Mouse (Mus musculus): ENCODE data around the gene Rab19.
"Not testable (repeated sequence)": the region's sequence is repeated elsewhere in the genome, so short reads cannot be mapped to it uniquely, and the experiment has no call there.

Gene Rab19

DNA sequence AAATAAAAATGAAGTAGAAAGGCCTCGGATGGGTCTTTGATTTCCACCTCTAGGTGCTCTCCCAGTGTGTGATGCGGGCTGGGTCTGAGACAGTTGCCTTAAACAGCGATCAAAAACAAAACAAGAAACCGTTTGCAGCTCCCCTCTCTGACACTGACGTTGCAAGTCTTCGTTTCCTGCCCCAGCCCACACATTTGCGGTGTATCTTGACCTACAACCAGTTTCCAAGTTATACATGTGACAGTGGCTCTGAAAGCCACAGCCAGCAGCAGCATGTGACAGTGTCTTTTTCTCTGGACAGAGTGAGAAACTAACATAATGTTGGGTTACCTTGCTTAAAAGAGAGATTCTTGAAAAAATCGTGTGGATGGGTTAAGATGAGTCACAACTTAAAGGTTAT is 1.2 kb upstream of the Rab19 start:
- no peak for DNase-seq (ENCODE audit: low spot score in 2 of 2)

GRCm38 (mm10) chr6:39380276-39380675 is 699 bp upstream of the Rab19 start:
- no peak for DNase-seq (ENCODE audit: low spot score in 2 of 2)

DNA sequence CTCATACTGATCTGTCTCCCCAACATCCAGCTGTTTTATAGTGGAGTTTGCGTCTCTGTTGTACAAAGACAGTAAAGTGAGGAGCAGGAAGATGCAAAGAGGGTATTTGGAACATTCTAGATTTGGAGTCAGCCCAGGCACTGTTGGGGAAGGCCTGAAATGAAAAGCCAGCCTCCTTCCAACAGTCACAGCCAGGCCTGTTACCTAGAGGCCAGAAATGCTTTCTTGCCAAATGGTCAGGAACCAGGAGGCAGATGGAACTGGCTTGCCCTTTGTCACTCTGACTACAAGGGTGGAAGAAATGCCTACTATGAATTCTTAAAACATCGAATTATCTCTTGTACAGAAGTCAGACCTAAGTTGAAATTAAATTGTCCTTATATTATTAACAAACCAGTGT is 9.0 kb downstream of the Rab19 start:
- no peak for DNase-seq (ENCODE audit: low spot score in 2 of 2)

- DNase-seq (ENCODE audit: low spot score in 2 of 2) = no peak
Observed at GRCm38 (mm10) chr6:39395471-39395870, 14.5 kb downstream of the Rab19 start.

DNA sequence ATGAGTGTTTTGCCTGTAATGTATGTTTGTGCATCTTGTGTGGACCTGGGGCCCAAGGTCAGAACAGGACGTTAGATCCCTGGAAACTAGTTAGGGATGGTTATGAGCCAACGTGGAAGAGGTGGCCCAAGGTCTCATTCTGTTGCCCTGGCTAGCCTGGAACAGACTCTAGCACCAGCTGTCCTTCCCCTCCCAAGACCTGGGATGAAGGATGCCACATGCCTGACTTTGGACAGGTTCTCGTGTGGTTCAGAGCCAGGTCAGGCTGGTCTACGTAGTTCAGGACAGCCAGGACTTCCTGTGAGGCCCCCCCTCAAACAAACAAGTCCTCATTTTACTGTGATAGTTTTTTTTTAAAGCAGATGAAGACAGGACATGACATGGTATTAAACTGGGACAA is 14.9 kb downstream of the Rab19 start:
- no peak for DNase-seq (ENCODE audit: low spot score in 2 of 2)

DNA sequence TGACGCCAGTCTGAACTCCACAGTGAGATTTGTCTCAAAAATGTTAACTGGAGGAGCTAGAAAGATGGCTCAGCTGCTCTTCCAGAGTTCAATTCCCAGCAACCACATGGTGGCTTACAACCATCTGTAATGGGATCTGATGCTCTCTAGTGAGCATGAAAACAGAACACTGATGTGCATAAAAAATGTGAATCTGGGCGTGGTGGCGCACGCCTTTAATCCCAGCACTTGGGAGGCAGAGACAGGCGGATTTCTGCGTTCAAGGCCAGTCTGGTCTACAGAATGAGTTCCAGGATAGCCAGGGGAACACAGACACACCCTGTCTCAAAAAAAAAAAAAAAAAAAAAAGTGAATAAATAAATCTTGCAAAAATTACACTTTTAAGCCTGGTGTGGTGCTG is 16.1 kb downstream of the Rab19 start:
- DNase-seq (ENCODE audit: low spot score in 2 of 2) = no peak

GRCm38 (mm10) chr6:39398342-39398741 is 17.4 kb downstream of the Rab19 start:
- DNase-seq (ENCODE audit: low spot score in 2 of 2) = no peak

DNA sequence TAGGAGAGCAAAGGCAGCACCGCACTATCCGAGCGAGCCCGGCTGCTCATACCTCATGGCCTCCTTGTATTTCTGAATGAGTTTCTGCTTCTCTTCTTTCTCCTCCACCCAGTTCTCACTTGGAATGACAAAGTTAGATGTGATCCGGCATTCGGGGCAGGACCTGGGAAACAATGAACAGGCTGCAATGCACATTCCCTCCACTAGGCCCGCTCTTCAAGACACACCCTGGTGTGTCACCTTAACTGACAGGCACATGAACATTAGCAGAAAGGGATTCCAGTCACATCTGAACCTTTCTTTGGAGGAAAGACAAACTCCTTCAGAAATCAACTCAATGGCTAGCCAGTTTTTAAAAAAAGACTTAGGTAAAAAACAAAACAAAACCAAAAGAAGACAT is 19.4 kb downstream of the Rab19 start:
- no peak for DNase-seq (ENCODE audit: low spot score in 2 of 2)

DNA sequence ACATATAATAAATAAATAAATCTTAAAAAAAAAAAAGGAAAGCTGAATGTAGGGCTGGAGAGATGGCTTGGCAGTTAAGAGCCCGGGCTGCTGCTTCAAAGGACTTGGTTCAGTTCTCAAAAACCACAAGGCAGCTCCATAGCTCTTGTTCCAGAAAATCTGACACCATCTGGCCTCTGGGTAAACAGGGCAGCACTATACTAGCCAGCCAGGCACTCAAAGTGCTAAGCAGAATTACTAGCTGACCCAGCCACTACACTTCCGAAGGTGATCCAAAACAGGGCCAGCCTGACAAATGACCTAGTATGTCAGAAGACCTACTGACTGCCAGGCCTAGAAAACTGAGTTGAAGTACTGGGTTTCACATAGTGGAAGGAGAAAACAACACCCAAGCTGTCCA is 22.2 kb downstream of the Rab19 start:
- no peak for DNase-seq (ENCODE audit: low spot score in 2 of 2)

GRCm38 (mm10) chr6:39406480-39406879 is 25.5 kb downstream of the Rab19 start:
- no peak for DNase-seq (ENCODE audit: low spot score in 2 of 2)

DNA sequence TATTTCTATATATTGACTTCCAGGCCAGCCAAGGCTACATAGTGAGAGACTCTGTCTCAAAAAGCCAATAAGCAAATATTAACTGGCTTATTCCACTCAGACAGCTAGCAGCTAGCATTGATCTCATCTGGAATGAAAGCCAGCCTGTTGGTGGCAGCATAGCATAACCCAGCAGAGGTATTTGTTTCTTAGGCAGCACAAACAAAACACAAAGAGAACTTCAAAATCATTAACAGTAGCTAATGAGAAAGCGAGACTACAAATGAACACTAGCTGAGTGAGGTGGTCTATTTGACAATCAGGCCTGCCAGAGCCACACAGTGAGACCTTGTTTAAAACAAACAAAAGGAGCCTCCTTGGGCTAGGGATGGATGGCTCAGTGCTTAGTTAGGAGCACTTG is 33.1 kb downstream of the Rab19 start:
- DNase-seq (ENCODE audit: low spot score in 2 of 2) = no peak

- DNase-seq (ENCODE audit: low spot score in 2 of 2) = peak; percentile 66 to 71
Observed at GRCm38 (mm10) chr6:39415762-39416161, 34.8 kb downstream of the Rab19 start.

GRCm38 (mm10) chr6:39416654-39417053 is 35.7 kb downstream of the Rab19 start:
- not testable (repeated sequence) for DNase-seq (ENCODE audit: low spot score in 2 of 2)

DNA sequence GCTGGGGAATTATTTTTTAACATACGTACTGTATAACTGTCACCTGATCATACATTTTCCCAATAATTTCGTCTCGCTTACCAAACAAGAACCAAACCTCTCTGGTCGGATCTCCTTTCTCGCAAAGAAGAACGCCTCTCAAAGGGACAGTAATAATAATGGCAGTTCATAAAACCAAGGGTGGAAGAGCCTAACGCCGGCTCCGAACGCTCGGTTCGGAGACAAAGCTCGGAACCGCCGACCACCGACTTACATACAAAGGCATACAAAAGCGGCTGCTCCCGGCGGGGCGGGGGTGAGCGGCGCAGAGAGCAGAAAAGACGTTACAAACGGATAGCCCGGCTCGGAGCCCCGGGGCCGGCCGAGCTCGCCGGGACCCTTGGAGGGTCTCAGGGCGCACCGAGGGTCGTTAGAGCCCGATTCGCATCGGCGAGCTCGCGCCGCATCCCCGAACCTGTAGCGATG is 38.4 kb downstream of the Rab19 start:
- DNase-seq (ENCODE audit: low spot score in 2 of 2) = peak in 1 of 2 experiments; percentile 44

DNA sequence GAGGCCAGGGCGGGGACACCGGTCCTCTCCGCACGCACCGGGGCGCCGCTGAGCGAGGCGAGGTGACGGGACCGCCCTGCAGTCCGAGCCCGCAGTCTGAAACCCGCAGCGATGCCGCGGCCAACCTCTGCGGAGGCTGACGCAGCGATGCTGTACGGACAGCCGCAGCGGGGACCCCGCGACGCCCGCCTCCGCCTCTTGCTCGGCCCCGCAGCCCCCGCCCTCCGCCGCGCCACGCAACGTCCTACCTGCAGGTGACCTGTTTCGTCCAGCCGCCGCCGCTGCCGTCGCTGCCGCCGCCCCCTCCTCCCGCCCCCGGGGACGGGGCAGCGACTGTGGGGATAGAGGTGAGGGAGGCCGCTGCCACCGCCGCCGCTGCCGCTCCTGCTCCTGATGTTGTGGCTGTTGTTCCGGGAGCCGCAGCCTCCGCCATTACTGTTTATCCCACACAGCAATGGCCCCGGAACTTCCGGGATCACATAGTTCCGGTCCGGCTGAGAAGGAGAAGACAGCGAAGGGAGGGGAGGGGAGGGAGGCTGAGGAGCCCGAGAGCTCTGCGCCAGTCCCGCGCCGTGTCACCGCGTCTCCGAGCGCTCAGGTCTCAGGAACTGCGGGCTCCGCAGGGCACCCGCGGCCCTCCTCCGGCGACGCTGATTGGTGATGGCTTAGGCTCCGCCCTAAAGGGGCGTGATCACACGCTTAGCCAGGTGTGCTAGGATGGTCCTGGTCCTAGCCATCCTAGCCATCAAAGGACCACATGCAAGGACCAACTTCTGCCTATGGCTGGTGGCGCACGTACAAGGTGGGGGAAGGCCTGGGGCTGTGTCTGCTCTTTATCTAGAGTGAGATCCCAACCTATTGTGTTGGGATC is 39.1 kb downstream of the Rab19 start, which contains the start of gene Mkrn1:
Gene Mkrn1 (minus strand): TSS at position 612 of the 871 bp plus-strand sequence.
- peak; percentile 75 to 85 for DNase-seq (ENCODE audit: low spot score in 2 of 2)

- no peak for DNase-seq (ENCODE audit: low spot score in 2 of 2)
Observed at GRCm38 (mm10) chr6:39420867-39421266, 39.9 kb downstream of the Rab19 start.

DNA sequence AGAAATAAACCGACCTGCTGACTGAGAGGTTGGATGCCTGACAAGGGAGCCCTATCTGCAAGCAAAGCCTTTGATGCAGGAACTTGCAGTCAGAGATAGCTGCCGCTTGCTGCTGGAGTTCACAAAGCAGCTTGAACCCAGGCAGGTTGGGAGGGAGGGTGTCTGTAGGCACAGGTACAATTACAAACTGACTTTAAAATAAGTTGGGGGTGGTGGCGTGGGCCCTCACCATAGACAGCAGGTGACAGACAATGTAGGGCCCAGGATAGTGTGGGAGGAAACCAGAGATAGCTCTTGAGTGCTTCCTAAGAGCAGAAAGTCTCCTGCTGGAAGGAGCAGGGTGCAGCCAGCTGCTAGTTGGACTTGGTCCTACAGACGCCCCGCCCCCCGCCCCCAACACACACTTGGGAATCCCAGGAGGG is 42.2 kb downstream of the Rab19 start:
- DNase-seq (ENCODE audit: low spot score in 2 of 2) = peak in 1 of 2 experiments; percentile 24

DNA sequence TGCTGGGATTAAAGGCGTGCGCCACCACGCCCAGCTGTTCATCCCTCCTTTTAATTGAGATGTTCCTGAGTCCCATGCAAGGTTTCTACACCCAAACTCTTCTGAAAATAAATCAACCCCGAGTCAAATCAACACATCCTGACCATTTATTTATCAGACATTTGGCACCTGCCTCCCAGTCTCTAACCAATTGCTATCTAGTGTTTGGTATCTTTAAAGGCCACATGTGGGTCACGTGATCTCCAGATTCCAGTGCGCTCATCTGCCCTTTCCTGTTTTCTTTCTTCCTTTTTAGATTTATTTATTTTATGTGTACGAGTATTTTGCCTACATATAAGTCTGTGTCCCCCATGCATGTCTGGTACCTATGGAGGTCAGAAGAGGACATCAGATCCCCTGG is 42.7 kb downstream of the Rab19 start:
- DNase-seq (ENCODE audit: low spot score in 2 of 2) = no peak

GRCm38 (mm10) chr6:39425181-39425580 is 44.2 kb downstream of the Rab19 start:
- no peak for DNase-seq (ENCODE audit: low spot score in 2 of 2)

- no peak for DNase-seq (ENCODE audit: low spot score in 2 of 2)
Observed at GRCm38 (mm10) chr6:39426725-39427124, 45.8 kb downstream of the Rab19 start.

DNA sequence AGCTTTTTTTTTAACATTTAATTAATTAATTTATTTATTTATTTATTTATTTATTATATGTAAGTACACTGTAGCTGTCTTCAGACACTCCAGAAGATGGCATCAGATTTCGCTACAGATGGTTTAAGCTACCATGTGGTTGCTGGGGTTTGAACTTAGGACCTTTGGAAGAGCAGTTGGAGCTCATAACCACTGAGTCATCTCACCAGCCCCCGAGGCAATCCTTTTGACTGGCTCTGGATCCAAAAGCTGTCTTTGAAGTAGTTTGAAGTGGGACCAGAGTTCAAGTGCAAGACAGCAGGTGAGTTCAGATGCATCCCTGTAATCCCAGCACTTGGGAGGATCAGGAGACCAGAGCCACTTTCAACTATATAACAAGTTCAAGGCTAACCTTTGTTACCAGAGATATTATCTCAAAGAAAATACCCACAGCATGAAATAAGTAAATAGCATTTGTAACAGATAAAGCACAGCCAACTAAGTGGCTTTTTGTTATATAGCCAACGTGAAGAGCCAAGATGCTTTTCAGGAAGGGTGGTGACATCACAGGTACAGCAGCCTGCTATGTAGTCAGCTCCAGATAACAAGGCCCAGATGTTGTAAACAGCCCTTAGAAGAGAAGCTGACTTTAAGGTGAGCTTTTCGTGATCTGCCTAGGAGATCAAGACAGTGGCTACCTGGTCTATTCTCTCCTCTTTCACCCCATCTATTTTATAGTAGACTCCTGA is 46.5 kb downstream of the Rab19 start:
- DNase-seq (ENCODE audit: low spot score in 2 of 2) = no peak

DNA sequence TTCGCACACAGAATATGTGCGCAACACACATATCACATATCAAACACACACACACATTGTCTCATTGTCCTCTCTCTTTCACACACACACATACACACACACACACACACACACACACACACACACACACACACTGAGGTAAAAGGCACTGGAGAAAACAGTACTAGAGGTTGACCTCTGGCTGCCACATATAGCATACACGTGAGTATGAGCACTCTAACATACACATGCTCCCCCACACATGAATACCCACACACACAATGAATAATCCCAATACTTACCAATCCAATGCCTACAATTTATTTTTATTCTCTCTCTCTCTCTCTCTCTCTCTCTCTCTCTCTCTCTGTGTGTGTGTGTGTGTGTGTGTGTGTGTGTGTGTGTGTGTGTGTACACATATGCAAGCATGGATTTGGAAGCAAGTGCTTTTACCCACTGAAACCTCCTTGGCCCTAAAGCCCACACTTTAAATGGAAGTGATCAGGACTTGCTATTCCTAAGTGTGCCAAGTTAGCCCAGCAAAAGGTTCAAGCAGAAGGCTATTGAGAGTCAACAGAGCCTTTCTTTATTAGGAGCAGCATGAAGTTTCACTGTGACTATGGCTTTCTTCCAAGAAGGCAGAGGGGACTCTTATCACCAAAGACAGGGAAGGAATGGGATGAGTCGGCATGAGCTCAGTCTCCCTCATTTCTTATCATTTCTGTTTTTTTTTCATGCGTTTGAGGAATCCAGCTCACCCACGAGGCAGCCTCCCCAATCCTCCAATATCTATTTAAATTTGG is 48.2 kb downstream of the Rab19 start:
- no peak for DNase-seq (ENCODE audit: low spot score in 2 of 2)

Data from frontal cortex, postnatal 36 days (tissue).